Mouse (Mus musculus) E14TG2a.4 (cell line): Measurements from ENCODE around the gene Dapk2.

Experiments used
- CTCF ChIP-seq: conservative IDR thresholded peaks from 2 replicates; pipeline ENCODE4 v1.5.1; 2014; ENCODE audit warnings: low read length
- POU5F1 ChIP-seq: IDR thresholded peaks from 2 replicates; pipeline ENCODE4 v1.6.1; 2014; ENCODE audit warnings: low read length, borderline replicate concordance

GRCm38 (mm10) chr9:66316603-66317002 lies 158.6 kb downstream of the Dapk2 start:
- TF ChIP-seq CTCF (no peak), POU5F1 (no peak)
